ENCODE assay signal across 8 mouse cellular contexts in genomic region chr10:15300199-15301085, GRCm38 (mm10).
A peak's percentile ranks its signal among the peaks of the same experiment; 100 is the strongest.
DNase-seq lines count a peak whose midpoint lies in the region; ATAC-seq and TF ChIP-seq lines count a peak whose summit lies in the region.

No protein-coding gene starts in this region.

- H3K27ac ChIP-seq in ES-E14 (ENCODE audit: insufficient read depth, low read depth, low read length, poor library complexity, severe bottlenecking), result no peak overlapping the region
- no peak overlapping the region for H3K27ac ChIP-seq in forebrain, embryonic 14.5 days (ENCODE audit: low read depth, low read length)
- no peak overlapping the region for H3K27ac ChIP-seq in neural tube, embryonic 14.5 days (ENCODE audit: low read depth, low read length)
- no peak overlapping the region for H3K27ac ChIP-seq in testis, adult 2 months (ENCODE audit: control insufficient read depth, insufficient read depth, low read depth, low read length)

- intact Hi-C loops in heart, postnatal 36 days (cut with DNase I), result loop anchor here (2.0 to 5.0 kb wide), 2 partner anchors 126 to 577 kb away; no protein-coding TSS in a partner anchor

- no peak overlapping the region for H3K4me3 ChIP-seq in ES-E14 (ENCODE audit: insufficient read depth in 1 of 2, low read depth in 1 of 2, low read length in 2 of 2, poor library complexity in 1 of 2, severe bottlenecking in 1 of 2)
- no peak overlapping the region for H3K4me3 ChIP-seq in forebrain, embryonic 14.5 days (ENCODE audit: low read depth, low read length)
- no peak overlapping the region for H3K4me3 ChIP-seq in neural tube, embryonic 14.5 days (ENCODE audit: low read depth, low read length)
- no peak overlapping the region for H3K4me3 ChIP-seq in testis, adult 2 months (ENCODE audit: control insufficient read depth, low read depth, low read length)

- ATAC-seq in cerebellum, adult (ENCODE audit: insufficient number of reproducible peaks, low FRiP score, low TSS enrichment), result peak; percentile 90
- peak; percentile 95 for ATAC-seq in forebrain, embryonic 14.5 days
- ATAC-seq in neural tube, embryonic 14.5 days (ENCODE audit: low read depth), result peak; percentile 95

- no peak for TF ChIP-seq POLR2A in testis, adult 2 months (IDR thresholded peaks at IDR 0.05; ENCODE audit: control insufficient read depth, low read depth, low read length)

- WGBS in forebrain, embryonic 14.5 days, result 45% methylated on average over 8 of the region's 8 CpGs
- WGBS in neural tube, embryonic 14.5 days, result 43% methylated on average over 8 of the region's 8 CpGs

- H3K9ac ChIP-seq in ES-E14 (ENCODE audit: insufficient read depth, low read depth, low read length, poor library complexity, severe bottlenecking), result no peak overlapping the region
- no peak overlapping the region for H3K9ac ChIP-seq in forebrain, embryonic 14.5 days (ENCODE audit: low read length)
- no peak overlapping the region for H3K9ac ChIP-seq in neural tube, embryonic 14.5 days (replicated peaks; ENCODE audit: low read depth, low read length)

- no peaks in the 10 kb centered on the region for H3K9me3 ChIP-seq in ES-E14 (ENCODE audit: control insufficient read depth, insufficient read depth, low read depth, low read length)
- no peaks in the 10 kb centered on the region for H3K9me3 ChIP-seq in forebrain, embryonic 14.5 days (replicated peaks; ENCODE audit: control insufficient read depth, low read length)
- no peaks in the 10 kb centered on the region for H3K9me3 ChIP-seq in neural tube, embryonic 14.5 days (ENCODE audit: control insufficient read depth, low read length)

- peak; percentile 63 for DNase-seq in ES-E14 (ENCODE audit: low read depth, low spot score)
- DNase-seq in forebrain, embryonic 14.5 days (ENCODE audit: low spot score), result peak; percentile 89
- peak; percentile 76 to 80 for DNase-seq in heart, postnatal 36 days
- DNase-seq in layer of hippocampus, adult 18-20 months (ENCODE audit: low spot score in 2 of 2), result peak; percentile 43 to 81
- peak; percentile 38 to 44 for DNase-seq in lung, adult 18-20 months

- no peaks in the 10 kb centered on the region for H3K27me3 ChIP-seq in forebrain, embryonic 14.5 days (replicated peaks; ENCODE audit: control insufficient read depth, insufficient read depth, low read length)
- H3K27me3 ChIP-seq in neural tube, embryonic 14.5 days (ENCODE audit: control insufficient read depth, insufficient read depth, low read length), result no peaks in the 10 kb centered on the region
- H3K27me3 ChIP-seq in testis, adult 2 months (ENCODE audit: control insufficient read depth, insufficient read depth, low read length), result no peaks in the 10 kb centered on the region

- peak; percentile 56; the same call in 1 of the 2 replicates for TF ChIP-seq CTCF in testis, adult 2 months (IDR thresholded peaks at IDR 0.05; ENCODE audit: control insufficient read depth, insufficient read depth, insufficient replicate concordance, low read depth, low read length)

- no peaks in the 10 kb centered on the region for H3K4me1 ChIP-seq in ES-E14 (ENCODE audit: control insufficient read depth in 2 of 2, insufficient read depth in 2 of 2, low read length in 2 of 2, poor library complexity in 1 of 2)
- H3K4me1 ChIP-seq in forebrain, embryonic 14.5 days (ENCODE audit: control insufficient read depth, insufficient read depth, low read length), result no peaks in the 10 kb centered on the region
- no peaks in the 10 kb centered on the region; the same call in 1 of the 2 replicates for H3K4me1 ChIP-seq in neural tube, embryonic 14.5 days (ENCODE audit: control insufficient read depth, insufficient read depth, low read length)
- no peaks in the 10 kb centered on the region for H3K4me1 ChIP-seq in testis, adult 2 months (ENCODE audit: control insufficient read depth, insufficient read depth, low read length)

- H3K36me3 ChIP-seq in ES-E14 (ENCODE audit: control insufficient read depth, insufficient read depth, low read length, poor library complexity, severe bottlenecking), result no peaks in the 10 kb centered on the region
- H3K36me3 ChIP-seq in forebrain, embryonic 14.5 days (ENCODE audit: control insufficient read depth, insufficient read depth, low read length), result no peaks in the 10 kb centered on the region
- no peaks in the 10 kb centered on the region for H3K36me3 ChIP-seq in neural tube, embryonic 14.5 days (ENCODE audit: control insufficient read depth, insufficient read depth, low read length)
- no peaks in the 10 kb centered on the region for H3K36me3 ChIP-seq in testis, adult 2 months (ENCODE audit: control insufficient read depth, insufficient read depth, low read length)

- H3K4me2 ChIP-seq in forebrain, embryonic 14.5 days (ENCODE audit: low read length), result peak overlapping the region; percentile 29
- H3K4me2 ChIP-seq in neural tube, embryonic 14.5 days (ENCODE audit: low read depth, low read length), result no peak overlapping the region; the same call in 1 of the 2 replicates

- in situ Hi-C loops in ES-E14 (cut with MboI; ENCODE audit: low sequenced_read_pairs in 2 of 2, unreplicated experiment in 2 of 2), result no loop called here

TF ChIP-seq in ES-E14, 5 proteins besides CTCF, POLR2A, EP300 and RAD21:
- TF ChIP-seq MAFK (IDR thresholded peaks at IDR 0.05; ENCODE audit: insufficient read depth, low read depth, low read length), result 0 out of 2 replicates have a peak, but pooled peaks have one; percentile 42
- no peak for TF ChIP-seq HCFC1 (IDR thresholded peaks at IDR 0.05; ENCODE audit: borderline replicate concordance, insufficient read depth, low read length)
- peak; percentile 70 for TF ChIP-seq ZC3H11A (IDR thresholded peaks at IDR 0.05; ENCODE audit: borderline replicate concordance, low read depth, low read length)
- peak; percentile 99 for TF ChIP-seq ZNF384 (IDR thresholded peaks at IDR 0.05; ENCODE audit: low read depth, low read length)
TF ChIP-seq in ES-E14: peak in this region for 3.
